Mouse (Mus musculus): ENCODE data around the gene Tfeb. TPM values are rescaled to one million over a fixed set of nuclear protein-coding genes. Genes with fewer than 3 reads are reported as not detected.

Gene Tfeb
- polyA plus RNA-seq, 1 experiment from 2014 or later = 48.3 TPM

DNA sequence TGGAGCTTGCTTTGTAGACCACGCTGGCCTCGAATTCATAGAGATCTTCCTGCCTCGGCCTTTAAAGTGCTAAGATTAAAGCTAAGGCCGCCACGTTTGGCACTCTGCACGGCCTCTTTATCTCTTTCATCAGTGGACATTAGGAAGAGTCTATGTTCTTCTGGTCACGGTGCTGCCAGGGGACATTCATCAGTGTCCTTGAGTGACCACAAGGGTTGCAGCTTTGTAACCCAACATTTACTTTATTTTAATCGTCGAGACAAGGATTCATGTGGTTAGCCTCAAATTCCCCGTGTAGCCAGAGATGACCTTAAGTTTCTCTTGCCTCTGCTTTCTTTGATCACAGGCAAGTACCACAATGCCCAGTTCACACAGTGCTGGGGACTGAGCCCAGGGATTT, 43.6 kb downstream of the Tfeb start:
- H3K27me3 ChIP-seq = no peaks in the 10 kb centered on the region
- ChIA-PET POLR2A (interaction anchor here (1.0 to 2.0 kb wide), 2 partner anchors 14 to 42 kb away, joined by 3 to 4 read pairs; no protein-coding TSS in a partner anchor), CTCF (interaction anchor here (0.9 to 1.9 kb wide), 2 partner anchors 14 to 15 kb away, joined by 3 to 8 read pairs; no protein-coding TSS in a partner anchor)
- in situ Hi-C loops (cut with MboI; ENCODE audit: low pct_unique_long_range_greater_than_20kb) = no loop called here
- TF ChIP-seq CTCF (IDR thresholded peaks at IDR 0.05) = no peak
- DNase-seq (ENCODE audit: low read depth, low spot score) = no peak
- peak; percentile 18 for ATAC-seq

DNA sequence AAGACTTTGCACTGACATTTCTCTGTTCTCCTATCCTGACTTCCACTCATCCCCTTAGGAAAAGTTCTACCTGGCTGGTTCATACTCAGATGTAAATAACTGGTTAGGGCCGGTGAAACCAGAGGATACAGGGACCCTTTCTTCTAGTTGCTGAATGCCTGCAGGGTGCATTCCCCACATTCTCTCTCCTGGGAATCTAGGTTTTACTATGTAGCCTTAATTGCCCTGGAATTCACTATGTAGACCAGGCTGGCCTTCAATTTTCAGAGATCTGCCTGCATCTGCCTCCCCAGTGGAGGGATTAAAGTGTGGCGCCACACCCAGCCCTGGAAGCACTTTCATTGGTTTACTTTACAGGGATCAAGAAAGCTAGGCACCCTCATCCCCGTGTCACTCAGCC, 45.7 kb downstream of the Tfeb start:
- no peaks in the 10 kb centered on the region for H3K27me3 ChIP-seq
- in situ Hi-C loops (cut with MboI; ENCODE audit: low pct_unique_long_range_greater_than_20kb) = no loop called here
- no peak for ATAC-seq
- no peak for DNase-seq (ENCODE audit: low read depth, low spot score)
- ChIA-PET CTCF (interaction anchor here (1.1 kb wide), 1 partner anchor 10 kb away, joined by 3 read pairs; no protein-coding TSS in a partner anchor), POLR2A (no interaction called here)
- TF ChIP-seq CTCF (IDR thresholded peaks at IDR 0.05) = no peak

GRCm38 (mm10) chr17:47783445-47784223, 46.8 kb downstream of the Tfeb start:
- no peak for TF ChIP-seq CTCF (IDR thresholded peaks at IDR 0.05)
- POLR2A ChIA-PET = interaction anchor here (1.1 kb wide), 1 partner anchor 211 kb away, joined by 3 read pairs; no protein-coding TSS in a partner anchor
- CTCF ChIA-PET = interaction anchor here (0.6 to 1.2 kb wide), 4 partner anchors 9 to 43 kb away, joined by 3 read pairs; no protein-coding TSS in a partner anchor
- ATAC-seq (no peak), DNase-seq (ENCODE audit: low read depth, low spot score) (no peak)
- H3K27me3 ChIP-seq = no peaks in the 10 kb centered on the region
- in situ Hi-C loops (cut with MboI; ENCODE audit: low pct_unique_long_range_greater_than_20kb) = no loop called here

GRCm38 (mm10) chr17:47784411-47784810, 47.6 kb downstream of the Tfeb start:
- DNase-seq (ENCODE audit: low read depth, low spot score) = no peak
- no peaks in the 10 kb centered on the region for H3K27me3 ChIP-seq
- no peak for TF ChIP-seq CTCF (IDR thresholded peaks at IDR 0.05)
- in situ Hi-C loops (cut with MboI; ENCODE audit: low pct_unique_long_range_greater_than_20kb) = no loop called here
- POLR2A ChIA-PET = no interaction called here
- no peak for ATAC-seq
- CTCF ChIA-PET = interaction anchor here (0.6 to 1.2 kb wide), 2 partner anchors 9 to 11 kb away, joined by 3 read pairs; no protein-coding TSS in a partner anchor

DNA sequence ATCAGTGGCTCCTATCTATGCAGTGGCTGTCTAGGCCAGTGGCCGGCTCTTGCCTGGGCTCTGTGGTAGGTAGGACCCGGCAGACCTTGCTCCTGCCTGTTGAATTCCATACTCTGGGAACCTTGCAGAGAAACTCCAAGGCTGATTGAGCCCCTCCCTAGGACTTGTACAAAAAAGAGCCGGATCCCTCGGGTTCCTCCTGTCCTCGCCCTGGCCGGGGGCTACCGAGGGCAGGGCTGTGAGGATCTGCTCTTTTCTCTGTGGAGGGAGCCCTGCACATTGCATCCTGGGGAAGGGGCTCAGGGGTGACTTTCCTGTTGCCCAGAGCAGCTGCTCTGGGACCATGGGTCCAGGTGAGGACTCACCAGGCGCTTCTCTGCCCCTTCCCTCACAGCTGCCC, 50.8 kb downstream of the Tfeb start:
- H3K27me3 ChIP-seq = no peaks in the 10 kb centered on the region
- TF ChIP-seq CTCF (IDR thresholded peaks at IDR 0.05) = no peak
- ChIA-PET POLR2A (no interaction called here), CTCF (interaction anchor here (2.0 kb wide), 1 partner anchor 15 kb away, joined by 5 read pairs; no protein-coding TSS in a partner anchor)
- in situ Hi-C loops (cut with MboI; ENCODE audit: low pct_unique_long_range_greater_than_20kb) = no loop called here
- DNase-seq (ENCODE audit: low read depth, low spot score) (no peak), ATAC-seq (no peak)

DNA sequence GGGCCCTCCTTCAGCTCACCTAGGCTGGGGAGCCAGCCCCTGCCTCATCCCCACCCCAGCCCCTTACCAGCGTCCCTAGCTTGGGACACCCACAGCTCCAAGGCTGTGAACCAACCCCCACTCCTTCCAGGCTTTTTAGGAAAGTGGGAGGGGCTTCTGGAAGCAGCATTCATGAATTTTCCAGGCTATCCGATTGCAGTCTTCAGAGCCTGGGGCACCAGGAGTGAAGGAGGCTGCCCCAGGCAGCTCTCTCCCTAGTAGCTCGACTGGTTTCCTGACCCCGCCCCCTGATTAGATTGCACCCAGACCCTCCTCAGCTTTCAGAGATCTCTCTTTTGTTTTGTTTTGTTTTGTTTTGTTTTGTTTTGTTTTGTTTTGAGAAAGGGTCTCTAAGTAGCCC, 51.5 kb downstream of the Tfeb start:
- ChIA-PET POLR2A (no interaction called here), CTCF (interaction anchor here (2.0 kb wide), 1 partner anchor 16 kb away, joined by 5 read pairs; no protein-coding TSS in a partner anchor)
- no peak for TF ChIP-seq CTCF (IDR thresholded peaks at IDR 0.05)
- H3K27me3 ChIP-seq = no peaks in the 10 kb centered on the region
- in situ Hi-C loops (cut with MboI; ENCODE audit: low pct_unique_long_range_greater_than_20kb) = no loop called here
- ATAC-seq (no peak), DNase-seq (ENCODE audit: low read depth, low spot score) (no peak)

DNA sequence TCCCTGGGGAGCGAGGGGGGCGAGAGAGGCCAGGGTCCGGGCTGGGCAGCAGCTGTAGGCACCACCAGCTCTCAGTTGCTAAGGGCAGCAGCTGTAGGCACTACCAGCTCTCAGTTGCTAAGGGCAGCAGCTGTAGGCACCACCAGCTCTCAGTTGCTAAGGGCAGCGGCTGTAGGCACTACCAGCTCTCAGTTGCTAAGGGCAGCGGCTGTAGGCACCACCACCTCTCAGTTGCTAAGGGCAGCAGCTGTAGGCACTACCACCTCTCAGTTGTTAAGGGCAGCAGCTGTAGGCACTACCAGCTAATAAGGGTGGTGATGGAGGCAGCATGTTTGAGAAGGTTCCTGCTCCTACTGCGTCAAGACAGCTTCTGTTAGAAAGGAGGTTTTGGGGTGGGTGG, 52.2 kb downstream of the Tfeb start:
- in situ Hi-C loops (cut with MboI; ENCODE audit: low pct_unique_long_range_greater_than_20kb) = no loop called here
- H3K27me3 ChIP-seq = no peaks in the 10 kb centered on the region

GRCm38 (mm10) chr17:47792098-47792863, 55.5 kb downstream of the Tfeb start:
- in situ Hi-C loops (cut with MboI; ENCODE audit: low pct_unique_long_range_greater_than_20kb) = no loop called here
- TF ChIP-seq CTCF (IDR thresholded peaks at IDR 0.05) = no peak
- ChIA-PET CTCF (interaction anchor here (0.9 to 5.9 kb wide), 15 partner anchors 9 to 315 kb away, joined by 3 to 33 read pairs (median 4); no protein-coding TSS in a partner anchor), POLR2A (interaction anchor here (1.1 kb wide), 1 partner anchor 8 kb away, joined by 4 read pairs; no protein-coding TSS in a partner anchor)
- H3K27me3 ChIP-seq = no peaks in the 10 kb centered on the region
- ATAC-seq (no peak), DNase-seq (ENCODE audit: low read depth, low spot score) (no peak)

More for the DNA sequence above, 52.2 kb downstream of the Tfeb start:
- DNase-seq (ENCODE audit: low read depth, low spot score) (no peak), ATAC-seq (no peak)
- ChIA-PET POLR2A (no interaction called here), CTCF (interaction anchor here (1.0 to 2.1 kb wide), 4 partner anchors 14 to 63 kb away, joined by 3 to 5 read pairs (median 4); no protein-coding TSS in a partner anchor)
- no peak for TF ChIP-seq CTCF (IDR thresholded peaks at IDR 0.05)

GRCm38 (mm10) chr17:47793377-47793776, 56.5 kb downstream of the Tfeb start:
- no peaks in the 10 kb centered on the region for H3K27me3 ChIP-seq
- DNase-seq (ENCODE audit: low read depth, low spot score) = no peak
- in situ Hi-C loops (cut with MboI; ENCODE audit: low pct_unique_long_range_greater_than_20kb) = no loop called here
- ATAC-seq = peak; percentile 73
- ChIA-PET POLR2A (no interaction called here), CTCF (interaction anchor here (0.5 to 5.9 kb wide), 23 partner anchors 9 to 314 kb away, joined by 3 to 33 read pairs (median 3); no protein-coding TSS in a partner anchor)
- no peak for TF ChIP-seq CTCF (IDR thresholded peaks at IDR 0.05)

GRCm38 (mm10) chr17:47795446-47795845, 58.6 kb downstream of the Tfeb start:
- in situ Hi-C loops (cut with MboI; ENCODE audit: low pct_unique_long_range_greater_than_20kb) = loop anchor here (5.0 kb wide), 4 partner anchors 47 to 307 kb away; no protein-coding TSS in a partner anchor
- peak; percentile 66 for ATAC-seq

More at GRCm38 (mm10) chr17:47795446-47795845, 58.6 kb downstream of the Tfeb start:
- no peak for DNase-seq (ENCODE audit: low read depth, low spot score)
- POLR2A ChIA-PET = interaction anchor here (1.2 kb wide), 1 partner anchor 58 kb away, joined by 3 read pairs; no protein-coding TSS in a partner anchor
- H3K27me3 ChIP-seq = no peaks in the 10 kb centered on the region
- CTCF ChIA-PET = interaction anchor here (1.1 to 5.9 kb wide), 2 partner anchors 10 to 69 kb away, joined by 3 to 33 read pairs; no protein-coding TSS in a partner anchor
- no peak for TF ChIP-seq CTCF (IDR thresholded peaks at IDR 0.05)
